8 mouse cellular contexts compared by ENCODE assay signal in the genomic region with DNA sequence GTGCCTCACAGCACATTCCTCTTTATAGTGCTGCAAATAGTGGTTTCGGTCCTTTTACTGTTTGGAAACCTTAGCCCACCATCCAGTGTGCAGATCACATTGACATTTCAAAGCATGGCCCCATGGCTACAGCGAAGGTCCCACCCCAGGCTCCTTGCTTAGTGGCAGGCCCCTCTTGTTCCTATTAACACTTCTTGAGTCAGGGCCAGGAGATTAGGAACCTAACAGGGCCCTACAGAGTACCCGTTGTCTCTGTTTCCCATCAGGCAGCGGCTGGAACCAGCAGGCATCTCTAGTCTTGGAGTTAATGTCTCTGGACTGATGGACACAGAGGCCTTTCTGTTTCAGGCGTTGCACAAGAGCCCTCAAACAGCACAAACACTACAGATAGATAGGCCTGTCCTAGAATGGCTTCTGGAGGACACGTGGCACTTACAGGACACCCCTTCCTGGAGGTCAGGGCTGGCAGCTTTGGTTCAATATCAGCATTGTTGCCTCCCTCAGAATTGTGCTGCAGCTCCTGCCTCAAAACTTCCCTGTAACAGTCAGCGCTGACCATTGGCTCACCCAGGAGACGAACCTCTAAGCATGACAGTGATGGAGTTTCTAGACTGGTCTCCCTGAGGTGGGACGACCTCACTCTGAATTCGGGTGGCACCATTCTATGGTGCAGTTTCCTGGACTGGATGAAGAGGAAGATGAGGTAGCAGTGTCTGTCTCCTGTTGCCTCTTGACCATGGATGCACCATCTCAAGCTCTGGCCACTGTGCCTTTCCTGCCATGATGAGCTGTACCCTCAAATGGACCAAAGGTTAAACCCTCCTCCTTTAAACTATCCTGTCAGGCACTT. TPM values are rescaled to one million over a fixed set of nuclear protein-coding genes. Genes with fewer than 3 reads are reported as not detected.
A peak's percentile ranks its signal among the peaks of the same experiment; 100 is the strongest.
DNase-seq lines count a peak whose midpoint lies in the region; ATAC-seq lines count a peak whose summit lies in the region.

No protein-coding gene starts in this region.

- peaks cover 10% of the 10 kb centered on the region for H3K36me3 ChIP-seq in forebrain, embryonic 15.5 days
- no peaks in the 10 kb centered on the region for H3K36me3 ChIP-seq in forebrain, embryonic 11.5 days (ENCODE audit: control insufficient read depth, insufficient read depth, low read length)
- peaks cover 11% of the 10 kb centered on the region; the same call in 1 of the 2 replicates for H3K36me3 ChIP-seq in liver, embryonic 11.5 days (ENCODE audit: control insufficient read depth, insufficient read depth, low read length)
- H3K36me3 ChIP-seq in intestine, embryonic 16.5 days (ENCODE audit: control insufficient read depth, insufficient read depth, low read length), result peaks cover 7% of the 10 kb centered on the region; the same call in 1 of the 2 replicates
- peaks cover 23% of the 10 kb centered on the region for H3K36me3 ChIP-seq in neural tube, embryonic 15.5 days

- H3K4me2 ChIP-seq in forebrain, embryonic 15.5 days (replicated peaks), result no peak overlapping the region
- no peak overlapping the region for H3K4me2 ChIP-seq in forebrain, embryonic 11.5 days (ENCODE audit: low read depth, low read length, severe bottlenecking)
- peak overlapping the region; percentile 11; the same call in 1 of the 2 replicates for H3K4me2 ChIP-seq in liver, embryonic 11.5 days
- H3K4me2 ChIP-seq in intestine, embryonic 16.5 days (ENCODE audit: low read depth, low read length), result 0 out of 2 replicates have a peak overlapping the region, but pooled peaks have one; percentile 19
- H3K4me2 ChIP-seq in neural tube, embryonic 15.5 days, result peak overlapping the region; percentile 43

- no peak overlapping the region for H3K9ac ChIP-seq in forebrain, embryonic 15.5 days (replicated peaks)
- H3K9ac ChIP-seq in forebrain, embryonic 11.5 days (ENCODE audit: low read length), result no peak overlapping the region
- no peak overlapping the region for H3K9ac ChIP-seq in liver, embryonic 11.5 days (ENCODE audit: low read depth, low read length)
- H3K9ac ChIP-seq in intestine, embryonic 16.5 days (ENCODE audit: low read depth, low read length), result 0 out of 2 replicates have a peak overlapping the region, but pooled peaks have one; percentile 24
- H3K9ac ChIP-seq in neural tube, embryonic 15.5 days (replicated peaks), result 0 out of 2 replicates have a peak overlapping the region, but pooled peaks have one; percentile 10

- DNase-seq in forebrain, embryonic 11.5 days (ENCODE audit: low spot score), result no peak
- DNase-seq in liver, embryonic 11.5 days (ENCODE audit: low spot score), result no peak
- DNase-seq in liver, result no peak
- DNase-seq in left cerebral cortex, adult 18-20 months (ENCODE audit: low spot score in 2 of 2), result no peak

- no peak overlapping the region for H3K27ac ChIP-seq in forebrain, embryonic 15.5 days (replicated peaks)
- H3K27ac ChIP-seq in forebrain, embryonic 11.5 days (ENCODE audit: low read depth, low read length), result no peak overlapping the region
- no peak overlapping the region for H3K27ac ChIP-seq in liver, embryonic 11.5 days (ENCODE audit: low read depth, low read length)
- H3K27ac ChIP-seq in intestine, embryonic 16.5 days (ENCODE audit: low read length), result peak overlapping the region; percentile 33; the same call in 1 of the 2 replicates
- peak overlapping the region; percentile 48 for H3K27ac ChIP-seq in neural tube, embryonic 15.5 days (replicated peaks)

- no peaks in the 10 kb centered on the region for H3K27me3 ChIP-seq in forebrain, embryonic 15.5 days
- H3K27me3 ChIP-seq in forebrain, embryonic 11.5 days (ENCODE audit: control insufficient read depth, insufficient read depth, low read length), result no peaks in the 10 kb centered on the region
- no peaks in the 10 kb centered on the region for H3K27me3 ChIP-seq in liver, embryonic 11.5 days (replicated peaks; ENCODE audit: control insufficient read depth, insufficient read depth, low read length)
- no peaks in the 10 kb centered on the region for H3K27me3 ChIP-seq in intestine, embryonic 16.5 days (replicated peaks; ENCODE audit: control insufficient read depth, insufficient read depth, low read length)
- H3K27me3 ChIP-seq in neural tube, embryonic 15.5 days (replicated peaks), result no peaks in the 10 kb centered on the region

- peak; percentile 23; the same call in 1 of the 2 replicates for ATAC-seq in forebrain, embryonic 15.5 days (replicated peaks)
- no peak for ATAC-seq in forebrain, embryonic 11.5 days (replicated peaks; ENCODE audit: low FRiP score)
- no peak for ATAC-seq in liver, embryonic 11.5 days (replicated peaks; ENCODE audit: low FRiP score)
- ATAC-seq in intestine, embryonic 16.5 days, result peak; percentile 45
- peak; percentile 7; the same call in 1 of the 2 replicates for ATAC-seq in neural tube, embryonic 15.5 days (ENCODE audit: low FRiP score)
- no peak for ATAC-seq in megakaryocyte, adult 5-6 weeks (ENCODE audit: poor library complexity, severe bottlenecking)

- WGBS in forebrain, embryonic 15.5 days, result 69% methylated on average over 10 of the region's 10 CpGs
- 78% methylated on average over 10 of the region's 10 CpGs for WGBS in forebrain, embryonic 11.5 days
- 80% methylated on average over 10 of the region's 10 CpGs for WGBS in liver, embryonic 11.5 days
- 75% methylated on average over 10 of the region's 10 CpGs for WGBS in intestine, embryonic 16.5 days
- 79% methylated on average over 10 of the region's 10 CpGs for WGBS in neural tube, embryonic 15.5 days

- 0 out of 2 replicates have a peak, but pooled peaks cover 3% of the 10 kb centered on the region for H3K4me1 ChIP-seq in forebrain, embryonic 15.5 days
- no peaks in the 10 kb centered on the region for H3K4me1 ChIP-seq in forebrain, embryonic 11.5 days (replicated peaks; ENCODE audit: control insufficient read depth, insufficient read depth, low read length)
- 0 out of 2 replicates have a peak, but pooled peaks cover 5% of the 10 kb centered on the region for H3K4me1 ChIP-seq in liver, embryonic 11.5 days (replicated peaks; ENCODE audit: control insufficient read depth, insufficient read depth, low read length)
- peaks cover 7% of the 10 kb centered on the region; the same call in 1 of the 2 replicates for H3K4me1 ChIP-seq in intestine, embryonic 16.5 days (ENCODE audit: control insufficient read depth, insufficient read depth, low read length)
- peaks cover 12% of the 10 kb centered on the region for H3K4me1 ChIP-seq in neural tube, embryonic 15.5 days

- H3K9me3 ChIP-seq in forebrain, embryonic 15.5 days, result no peaks in the 10 kb centered on the region
- H3K9me3 ChIP-seq in forebrain, embryonic 11.5 days (ENCODE audit: control insufficient read depth, low read length), result no peaks in the 10 kb centered on the region
- no peaks in the 10 kb centered on the region for H3K9me3 ChIP-seq in liver, embryonic 11.5 days (ENCODE audit: control insufficient read depth, low read length)
- no peaks in the 10 kb centered on the region for H3K9me3 ChIP-seq in intestine, embryonic 16.5 days (ENCODE audit: control insufficient read depth, low read length)
- H3K9me3 ChIP-seq in neural tube, embryonic 15.5 days (replicated peaks), result no peaks in the 10 kb centered on the region

- no peak overlapping the region for H3K4me3 ChIP-seq in forebrain, embryonic 15.5 days
- H3K4me3 ChIP-seq in forebrain, embryonic 11.5 days (ENCODE audit: low read depth, low read length), result no peak overlapping the region
- no peak overlapping the region for H3K4me3 ChIP-seq in liver, embryonic 11.5 days (ENCODE audit: low read depth, low read length)
- no peak overlapping the region for H3K4me3 ChIP-seq in intestine, embryonic 16.5 days (ENCODE audit: low read length)
- peak overlapping the region; percentile 9; the same call in 1 of the 2 replicates for H3K4me3 ChIP-seq in neural tube, embryonic 15.5 days (replicated peaks)

RNA-seq across cellular contexts. Expression of gene Map2k3, which starts 22.6 kb away (rescaled TPM):
- 31.6 and 32.0 TPM in 2 replicates for polyA plus RNA-seq in forebrain, embryonic 15.5 days (2015; fragmentation: Nextera tagmentation; extraction: Ambion mirVana)
- polyA plus RNA-seq in forebrain, embryonic 11.5 days (2014; fragmentation: Nextera tagmentation; extraction: Ambion mirVana), result 47.3 and 51.0 TPM in 2 replicates
- polyA plus RNA-seq in liver, embryonic 11.5 days (2014; fragmentation: Nextera tagmentation; extraction: Ambion mirVana), result 132 and 136 TPM in 2 replicates
- polyA plus RNA-seq in intestine, embryonic 16.5 days (2015; fragmentation: Nextera tagmentation; extraction: Ambion mirVana), result 172 and 174 TPM in 2 replicates
- 30.4 and 47.4 TPM in 2 replicates for polyA plus RNA-seq in neural tube, embryonic 15.5 days (2015; fragmentation: Nextera tagmentation; extraction: Ambion mirVana)
- 10 to 100 TPM; 20.5 to 21.4 TPM for total RNA-seq in left cerebral cortex, adult 18-20 months (2021)
- total RNA-seq in megakaryocyte, adult 5-6 weeks (2015), result 34.2 and 37.2 TPM in 2 replicates
- total RNA-seq in megakaryocyte, adult 5-6 weeks (2017), result 10.5 and 16.3 TPM in 2 replicates

RNA-seq across cellular contexts. Expression of gene Natd1, which starts 39.9 kb away (rescaled TPM):
- polyA plus RNA-seq in forebrain, embryonic 15.5 days (2015; fragmentation: Nextera tagmentation; extraction: Ambion mirVana), result 34.5 and 38.0 TPM in 2 replicates
- polyA plus RNA-seq in forebrain, embryonic 11.5 days (2014; fragmentation: Nextera tagmentation; extraction: Ambion mirVana), result 25.7 and 26.1 TPM in 2 replicates
- polyA plus RNA-seq in liver, embryonic 11.5 days (2014; fragmentation: Nextera tagmentation; extraction: Ambion mirVana), result 11.2 and 13.3 TPM in 2 replicates
- 10.8 and 13.0 TPM in 2 replicates for polyA plus RNA-seq in intestine, embryonic 16.5 days (2015; fragmentation: Nextera tagmentation; extraction: Ambion mirVana)
- polyA plus RNA-seq in neural tube, embryonic 15.5 days (2015; fragmentation: Nextera tagmentation; extraction: Ambion mirVana), result 23.6 and 23.9 TPM in 2 replicates
- 10 to 100 TPM; 11.4 to 12.3 TPM for total RNA-seq in left cerebral cortex, adult 18-20 months (2021)
- 5.6 and 5.8 TPM in 2 replicates for total RNA-seq in megakaryocyte, adult 5-6 weeks (2015)
- 2.7 and 3.3 TPM in 2 replicates for total RNA-seq in megakaryocyte, adult 5-6 weeks (2017)

Comparison
In these comparisons a context has a peak if more than half of its experiments do, and no peak if none do; other contexts are left out.
1. ATAC-seq: peak in forebrain, embryonic 15.5 days (single experiment), intestine, embryonic 16.5 days (single experiment) and neural tube, embryonic 15.5 days (single experiment); none in forebrain, embryonic 11.5 days (single experiment), liver, embryonic 11.5 days (single experiment) and megakaryocyte, adult 5-6 weeks (single experiment).
2. H3K27ac ChIP-seq: peak in intestine, embryonic 16.5 days (single experiment) and neural tube, embryonic 15.5 days (single experiment); none in forebrain, embryonic 15.5 days (single experiment), forebrain, embryonic 11.5 days (single experiment) and liver, embryonic 11.5 days (single experiment).
3. H3K4me2 ChIP-seq: peak in liver, embryonic 11.5 days (single experiment), intestine, embryonic 16.5 days (single experiment) and neural tube, embryonic 15.5 days (single experiment); none in forebrain, embryonic 15.5 days (single experiment) and forebrain, embryonic 11.5 days (single experiment).
4. H3K9ac ChIP-seq: peak in intestine, embryonic 16.5 days (single experiment) and neural tube, embryonic 15.5 days (single experiment); none in forebrain, embryonic 15.5 days (single experiment), forebrain, embryonic 11.5 days (single experiment) and liver, embryonic 11.5 days (single experiment).